Mouse (Mus musculus) megakaryocyte, embryonic 14.5 days (primary cell): ENCODE measurements around the gene Prr19. TPM values are rescaled to one million over a fixed set of nuclear protein-coding genes. Genes with fewer than 3 reads are reported as not detected.

Experiments
- H3K27me3 ChIP-seq: replicated peaks from 2 replicates; pipeline ENCODE3; 2012; ENCODE audit warnings: inconsistent platforms
- H3K36me3 ChIP-seq: replicated peaks from 2 replicates; pipeline ENCODE3; 2012; ENCODE audit warnings: low read length, inconsistent platforms, mixed read lengths
- H3K4me1 ChIP-seq: 2 replicates; pipeline ENCODE4 v1.6.1; 2012; ENCODE audit warnings: inconsistent platforms
- H3K4me3 ChIP-seq: replicated peaks from 2 replicates; pipeline ENCODE3; 2012; ENCODE audit warnings: moderate library complexity, mild to moderate bottlenecking, inconsistent platforms
- H3K9me3 ChIP-seq: 2 replicates; pipeline ENCODE4 v1.6.1; 2012; ENCODE audit warnings: inconsistent platforms
- FLI1 ChIP-seq: IDR thresholded peaks from 2 replicates; pipeline ENCODE4 v1.6.1; 2012; ENCODE audit warnings: low read length, inconsistent platforms, mixed read lengths
- GATA1 ChIP-seq: IDR thresholded peaks from 3 replicates; pipeline ENCODE4 v1.6.1; 2012; ENCODE audit warnings: mixed read lengths, low read length, inconsistent platforms, borderline replicate concordance
- polyA plus RNA-seq: library from polyadenylated mRNA; stranded (reverse); fragments of >175 nt; gene quantifications from 2 replicates; pipeline ENCODE4 v1.2.3, GENCODE M21; 2012; ENCODE audit warnings: low replicate concordance; ENCODE audit not compliant: insufficient read depth

Prr19 gene
- polyA plus RNA-seq, 1 experiment: 0.17 TPM

- Histone ChIP-seq H3K4me3 (peak overlapping the region; percentile 98), H3K36me3 (peaks cover 44% of the 10 kb centered on the region), H3K4me1 (peaks cover 73% of the 10 kb centered on the region), H3K27me3 (no peaks in the 10 kb centered on the region), H3K9me3 (no peaks in the 10 kb centered on the region)
- TF ChIP-seq GATA1 (no peak), FLI1 (no peak)
These were observed 32.2 kb upstream of the Prr19 start for GRCm38 (mm10) chr7:25269029-25269428.

GRCm38 (mm10) chr7:25269545-25270271 is 31.5 kb upstream of the Prr19 start:
- Histone ChIP-seq H3K4me3 (peak overlapping the region; percentile 98), H3K36me3 (peaks cover 50% of the 10 kb centered on the region), H3K9me3 (no peaks in the 10 kb centered on the region), H3K27me3 (no peaks in the 10 kb centered on the region), H3K4me1 (peaks cover 75% of the 10 kb centered on the region)
- TF ChIP-seq GATA1 (no peak), FLI1 (no peak)

- H3K4me1 ChIP-seq: peaks cover 88% of the 10 kb centered on the region
- peaks cover 63% of the 10 kb centered on the region for H3K36me3 ChIP-seq
- H3K4me3 ChIP-seq: peak overlapping the region; percentile 98
- no peaks in the 10 kb centered on the region for H3K9me3 ChIP-seq
- no peaks in the 10 kb centered on the region for H3K27me3 ChIP-seq
- TF ChIP-seq FLI1: no peak
- no peak for TF ChIP-seq GATA1
These were observed 30.3 kb upstream of the Prr19 start for GRCm38 (mm10) chr7:25270652-25271633.

- H3K36me3 ChIP-seq: peaks cover 71% of the 10 kb centered on the region
- H3K4me3 ChIP-seq: peak overlapping the region; percentile 33
- peaks cover 88% of the 10 kb centered on the region for H3K4me1 ChIP-seq
These were observed 29.4 kb upstream of the Prr19 start for GRCm38 (mm10) chr7:25271651-25272444.

GRCm38 (mm10) chr7:25272445-25273258 is 28.6 kb upstream of the Prr19 start:
- Histone ChIP-seq H3K9me3 (no peaks in the 10 kb centered on the region), H3K4me3 (peak overlapping the region; percentile 85), H3K4me1 (peaks cover 92% of the 10 kb centered on the region), H3K36me3 (peaks cover 73% of the 10 kb centered on the region), H3K27me3 (no peaks in the 10 kb centered on the region)
- TF ChIP-seq GATA1 (no peak), FLI1 (no peak)

More at GRCm38 (mm10) chr7:25271651-25272444, 29.4 kb upstream of the Prr19 start:
- Histone ChIP-seq H3K9me3 (no peaks in the 10 kb centered on the region), H3K27me3 (no peaks in the 10 kb centered on the region)
- TF ChIP-seq FLI1: no peak
- no peak for TF ChIP-seq GATA1

- no peak for TF ChIP-seq FLI1
- no peak for TF ChIP-seq GATA1
- no peaks in the 10 kb centered on the region for H3K9me3 ChIP-seq
- peaks cover 73% of the 10 kb centered on the region for H3K36me3 ChIP-seq
- H3K4me1 ChIP-seq: peaks cover 97% of the 10 kb centered on the region
- peak overlapping the region; percentile 85 for H3K4me3 ChIP-seq
- H3K27me3 ChIP-seq: no peaks in the 10 kb centered on the region
These were observed 27.7 kb upstream of the Prr19 start for GRCm38 (mm10) chr7:25273259-25274241.

- Histone ChIP-seq H3K27me3 (no peaks in the 10 kb centered on the region), H3K4me1 (peaks cover 95% of the 10 kb centered on the region), H3K4me3 (peak overlapping the region; percentile 85), H3K36me3 (peaks cover 73% of the 10 kb centered on the region), H3K9me3 (no peaks in the 10 kb centered on the region)
- no peak for TF ChIP-seq FLI1
- no peak for TF ChIP-seq GATA1
These were observed 26.6 kb upstream of the Prr19 start for GRCm38 (mm10) chr7:25274571-25274970.

GRCm38 (mm10) chr7:25274996-25275395 is 26.2 kb upstream of the Prr19 start:
- H3K27me3 ChIP-seq: no peaks in the 10 kb centered on the region
- TF ChIP-seq GATA1 (no peak), FLI1 (no peak)
- no peaks in the 10 kb centered on the region for H3K9me3 ChIP-seq
- H3K36me3 ChIP-seq: peaks cover 68% of the 10 kb centered on the region
- H3K4me1 ChIP-seq: peaks cover 95% of the 10 kb centered on the region
- H3K4me3 ChIP-seq: peak overlapping the region; percentile 85
